Mouse (Mus musculus) midbrain, embryonic 12.5 days (tissue): ENCODE measurements around the gene Smo. TPM values are rescaled to one million over a fixed set of nuclear protein-coding genes. Genes with fewer than 3 reads are reported as not detected.

Experiments
- ATAC-seq: fragments of 200-750 bp; cut with Nextera tagmentation; 2 replicates; pipeline ENCODE4 v1.8.0; 2017; ENCODE audit warnings: low read depth, moderate TSS enrichment, moderate library complexity; ENCODE audit not compliant: low FRiP score
- H3K27ac ChIP-seq: fragments of 300-500 bp; sonication (generic); replicated peaks from 2 replicates; pipeline ENCODE4 v1.5.1; 2016; ENCODE audit warnings: mild to moderate bottlenecking
- H3K27me3 ChIP-seq: fragments of 300-500 bp; sonication (generic); 2 replicates; pipeline ENCODE4 v1.6.1; 2016; ENCODE audit warnings: mild to moderate bottlenecking
- H3K36me3 ChIP-seq: fragments of 300-500 bp; sonication (generic); 2 replicates; pipeline ENCODE4 v1.6.1; 2016
- H3K4me1 ChIP-seq: fragments of 300-500 bp; sonication (generic); 2 replicates; pipeline ENCODE4 v1.6.1; 2016
- H3K4me2 ChIP-seq: fragments of 300-500 bp; sonication (generic); replicated peaks from 2 replicates; pipeline ENCODE4 v1.6.1; 2016; ENCODE audit warnings: mild to moderate bottlenecking, moderate library complexity
- H3K4me3 ChIP-seq: fragments of 300-500 bp; sonication (generic); 2 replicates; pipeline ENCODE4 v1.5.1; 2016; ENCODE audit warnings: mild to moderate bottlenecking
- H3K9ac ChIP-seq: fragments of 300-500 bp; sonication (generic); replicated peaks from 2 replicates; pipeline ENCODE4 v1.6.1; 2016; ENCODE audit warnings: mild to moderate bottlenecking, moderate library complexity
- H3K9me3 ChIP-seq: fragments of 300-500 bp; sonication (generic); 2 replicates; pipeline ENCODE4 v1.6.1; 2016; ENCODE audit warnings: mild to moderate bottlenecking
- WGBS: fragments of 180-500 bp; shearing (Covaris S2); methylation state at CpG from one replicate; pipeline ENCODE4 v1.1.7; 2016; 5-methylcytosine and 5-hydroxymethylcytosine counted together
- polyA plus RNA-seq: library from polyadenylated mRNA; unstranded; fragments of >200 nt; fragmentation: Nextera tagmentation; extraction: Ambion mirVana; gene quantifications from 2 replicates; pipeline ENCODE4 v1.2.1, GENCODE M21; 2016

Gene Smo
- 46.3 and 48.8 TPM in 2 replicates for polyA plus RNA-seq

GRCm38 (mm10) chr6:29735336-29735688 is at the start of gene Smo:
Gene Smo (plus strand): TSS chr6:29735503.
- peak; percentile 97 for ATAC-seq
- WGBS, result 0% methylated on average over 23 of the region's 30 CpGs
- Histone ChIP-seq H3K4me1 (peaks cover 18% of the 10 kb centered on the region), H3K4me3 (peak within 1 kb of the TSS; percentile 63), H3K4me2 (peak within 1 kb of the TSS; percentile 67), H3K27ac (peak within 1 kb of the TSS; percentile 90), H3K36me3 (peaks cover 11% of the 10 kb centered on the region), H3K9ac (peak within 1 kb of the TSS; percentile 91), H3K27me3 (no peaks in the 10 kb centered on the region), H3K9me3 (no peaks in the 10 kb centered on the region)

- H3K27ac ChIP-seq, result no peak overlapping the region
- WGBS, result 79% methylated on average over 4 of the region's 4 CpGs
- H3K4me2 ChIP-seq, result no peak overlapping the region
- no peak overlapping the region for H3K4me3 ChIP-seq
- H3K9ac ChIP-seq, result no peak overlapping the region
- H3K27me3 ChIP-seq, result no peaks in the 10 kb centered on the region
- H3K36me3 ChIP-seq, result no peaks in the 10 kb centered on the region
- H3K9me3 ChIP-seq, result no peaks in the 10 kb centered on the region
- no peaks in the 10 kb centered on the region for H3K4me1 ChIP-seq
- ATAC-seq, result no peak
Measured at GRCm38 (mm10) chr6:29685952-29686351, 49.4 kb upstream of the Smo start.

DNA sequence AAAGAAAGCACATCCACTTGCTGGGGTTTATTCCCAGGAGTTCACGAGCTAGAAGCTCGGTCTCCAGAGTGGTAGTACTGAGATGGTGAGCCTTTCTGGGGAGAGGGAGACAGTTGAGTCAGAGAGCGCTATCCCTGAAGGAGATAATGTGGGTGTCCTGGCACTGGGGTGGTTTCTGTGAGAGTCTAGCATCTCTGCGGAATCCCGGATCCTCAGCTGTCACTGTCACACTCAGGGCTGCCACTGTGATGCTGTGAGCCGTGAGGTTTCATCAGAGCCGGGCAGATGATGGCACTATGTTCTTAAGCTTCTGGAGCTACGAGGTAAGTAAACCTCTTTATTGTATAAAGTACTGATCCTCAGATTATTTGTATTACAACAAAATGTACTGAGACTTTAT is 45.8 kb upstream of the Smo start:
- WGBS, result 77% methylated on average over 8 of the region's 8 CpGs
- no peak for ATAC-seq
- peaks cover 24% of the 10 kb centered on the region for H3K27me3 ChIP-seq

GRCm38 (mm10) chr6:29693953-29694352 is 41.4 kb upstream of the Smo start, which contains the start of gene Tspan33:
Gene Tspan33 (plus strand): TSS chr6:29694222.
- no peaks in the 10 kb centered on the region for H3K36me3 ChIP-seq
- H3K9ac ChIP-seq, result peak within 1 kb of the TSS; percentile 65
- H3K27ac ChIP-seq, result no peak within 1 kb of the TSS
- peaks cover 19% of the 10 kb centered on the region for H3K4me1 ChIP-seq
- H3K9me3 ChIP-seq, result no peaks in the 10 kb centered on the region
- peak within 1 kb of the TSS; percentile 90 for H3K4me2 ChIP-seq
- peaks cover 49% of the 10 kb centered on the region for H3K27me3 ChIP-seq
- ATAC-seq, result peak; percentile 99
- peak within 1 kb of the TSS; percentile 65 for H3K4me3 ChIP-seq
- under 1% methylated on average over 41 of the region's 41 CpGs for WGBS

More for the DNA sequence above, 45.8 kb upstream of the Smo start:
- Histone ChIP-seq H3K4me3 (no peak overlapping the region), H3K27ac (no peak overlapping the region), H3K4me1 (peaks cover 7% of the 10 kb centered on the region; the same call in 1 of the 2 replicates), H3K4me2 (no peak overlapping the region), H3K36me3 (no peaks in the 10 kb centered on the region), H3K9me3 (no peaks in the 10 kb centered on the region), H3K9ac (no peak overlapping the region)

- Histone ChIP-seq H3K36me3 (no peaks in the 10 kb centered on the region), H3K4me1 (peaks cover 19% of the 10 kb centered on the region), H3K9me3 (no peaks in the 10 kb centered on the region), H3K4me2 (peak overlapping the region; percentile 90), H3K27ac (no peak overlapping the region), H3K9ac (peak overlapping the region; percentile 65), H3K4me3 (peak overlapping the region; percentile 65), H3K27me3 (peaks cover 49% of the 10 kb centered on the region)
- 3% methylated on average over 35 of the region's 35 CpGs for WGBS
- ATAC-seq, result peak; percentile 55; the same call in 1 of the 2 replicates
Measured at GRCm38 (mm10) chr6:29694375-29695289, 40.7 kb upstream of the Smo start.

DNA sequence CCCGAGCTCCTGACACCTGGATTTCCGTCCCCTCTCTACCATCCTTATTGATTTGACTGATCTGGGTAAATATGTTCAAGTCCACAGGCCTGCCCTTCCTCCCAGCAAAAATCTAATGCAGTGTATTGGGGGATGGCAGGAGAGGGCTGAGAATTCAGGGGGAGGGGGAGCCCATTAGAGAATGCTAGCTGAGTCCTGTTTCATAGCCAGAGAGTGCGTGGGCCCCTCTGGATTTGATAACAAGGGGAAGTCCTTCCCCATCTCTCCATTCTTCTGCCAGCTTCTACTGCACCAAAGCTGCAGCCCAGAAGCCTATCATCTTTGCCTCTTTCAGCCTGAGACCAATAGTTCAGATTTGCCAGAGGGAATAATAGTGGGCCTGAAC is 40.0 kb upstream of the Smo start:
- H3K4me2 ChIP-seq, result peak overlapping the region; percentile 90
- H3K9me3 ChIP-seq, result no peaks in the 10 kb centered on the region
- peak overlapping the region; percentile 65; the same call in 1 of the 2 replicates for H3K4me3 ChIP-seq
- H3K27me3 ChIP-seq, result peaks cover 49% of the 10 kb centered on the region
- 40% methylated on average over 3 of the region's 3 CpGs for WGBS
- H3K4me1 ChIP-seq, result peaks cover 19% of the 10 kb centered on the region
- H3K36me3 ChIP-seq, result no peaks in the 10 kb centered on the region
- H3K9ac ChIP-seq, result no peak overlapping the region
- no peak for ATAC-seq
- no peak overlapping the region for H3K27ac ChIP-seq

- Histone ChIP-seq H3K4me2 (no peak overlapping the region), H3K4me3 (no peak overlapping the region), H3K4me1 (peaks cover 19% of the 10 kb centered on the region), H3K9ac (no peak overlapping the region), H3K27me3 (peaks cover 49% of the 10 kb centered on the region), H3K9me3 (no peaks in the 10 kb centered on the region), H3K36me3 (no peaks in the 10 kb centered on the region), H3K27ac (no peak overlapping the region)
- ATAC-seq, result no peak
- WGBS, result 70% methylated on average over 7 of the region's 7 CpGs
Measured at GRCm38 (mm10) chr6:29695975-29696374, 39.3 kb upstream of the Smo start.

DNA sequence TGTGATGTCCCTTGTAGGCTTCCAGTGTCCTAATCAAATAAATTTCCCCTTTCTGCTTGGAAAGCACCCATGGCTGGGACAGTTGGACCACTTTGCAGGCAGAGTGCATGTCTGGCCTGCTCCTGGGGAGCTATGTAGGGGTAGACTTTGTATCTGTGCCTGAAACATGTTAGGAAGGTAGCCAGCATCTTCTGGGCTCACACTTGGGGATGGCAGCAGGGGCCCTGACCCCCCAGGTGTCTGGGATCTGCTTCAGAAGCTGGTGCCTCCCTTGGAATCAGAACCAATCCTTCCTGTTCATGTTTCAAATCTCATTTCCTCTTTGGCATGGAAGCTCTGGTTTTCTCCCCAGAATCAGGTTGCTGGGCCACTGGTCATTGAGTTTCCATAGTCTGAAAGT is 38.2 kb upstream of the Smo start:
- H3K4me2 ChIP-seq, result no peak overlapping the region
- H3K4me3 ChIP-seq, result no peak overlapping the region
- H3K27ac ChIP-seq, result 0 out of 2 replicates have a peak overlapping the region, but pooled peaks have one; percentile 10
- H3K9me3 ChIP-seq, result no peaks in the 10 kb centered on the region
- no peak overlapping the region for H3K9ac ChIP-seq
- no peak for ATAC-seq
- H3K4me1 ChIP-seq, result peaks cover 19% of the 10 kb centered on the region
- H3K36me3 ChIP-seq, result no peaks in the 10 kb centered on the region
- peaks cover 38% of the 10 kb centered on the region for H3K27me3 ChIP-seq

DNA sequence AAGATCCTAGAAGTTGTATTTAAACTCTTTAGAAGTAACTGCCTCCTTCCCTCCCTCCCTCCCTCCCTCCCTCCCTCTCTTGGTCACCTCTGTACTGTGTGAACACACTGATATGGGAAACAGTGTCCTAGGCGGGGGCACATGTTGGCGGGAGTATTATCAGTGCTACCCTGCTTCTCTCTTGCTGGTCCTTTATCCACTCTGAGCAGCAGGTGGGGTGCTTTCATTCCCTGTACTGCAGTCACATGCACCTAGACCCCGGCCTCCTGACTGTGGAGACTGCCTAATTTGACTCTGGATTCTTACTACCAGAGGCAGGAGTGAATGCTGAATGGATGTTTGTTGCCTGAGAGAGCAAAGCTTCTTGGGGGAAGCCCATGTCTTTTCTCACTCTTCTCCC is 37.8 kb upstream of the Smo start:
- ATAC-seq, result no peak
- Histone ChIP-seq H3K9ac (no peak overlapping the region), H3K4me2 (no peak overlapping the region), H3K4me3 (no peak overlapping the region), H3K9me3 (no peaks in the 10 kb centered on the region), H3K36me3 (no peaks in the 10 kb centered on the region), H3K27me3 (peaks cover 35% of the 10 kb centered on the region), H3K4me1 (peaks cover 19% of the 10 kb centered on the region), H3K27ac (no peak overlapping the region)
- 38% methylated on average over 3 of the region's 3 CpGs for WGBS

DNA sequence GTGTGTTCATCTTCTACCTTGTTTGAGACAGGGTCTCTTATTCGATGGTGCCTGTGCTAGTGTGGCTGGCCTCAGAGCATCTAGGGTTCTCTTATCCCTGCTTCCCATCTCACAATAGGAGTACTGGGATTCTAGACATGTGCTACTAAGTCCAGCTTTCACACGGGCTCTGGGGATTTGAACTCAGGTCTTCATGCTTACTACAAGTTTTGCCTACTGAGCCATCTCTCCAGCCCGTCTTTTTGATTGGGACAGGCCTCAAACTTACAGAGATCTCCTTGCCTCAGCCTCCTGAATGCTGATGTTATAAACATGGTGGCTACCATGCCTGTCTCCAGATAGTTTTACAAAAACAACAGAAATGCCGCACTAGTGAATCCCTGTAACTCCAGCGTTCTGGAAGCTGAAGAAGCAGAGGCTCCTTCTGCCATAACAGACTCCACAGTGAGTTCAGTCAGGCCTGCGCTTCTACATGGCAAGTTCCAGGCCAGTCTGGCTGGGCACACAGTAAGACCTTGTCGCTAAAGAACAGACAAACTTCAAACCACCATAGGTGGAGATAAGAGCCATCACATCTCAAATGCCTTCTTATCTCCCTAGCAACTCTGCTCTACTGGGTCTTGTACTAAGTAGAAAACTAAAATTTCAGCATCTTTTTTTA is 36.1 kb upstream of the Smo start:
- Histone ChIP-seq H3K36me3 (no peaks in the 10 kb centered on the region), H3K9me3 (no peaks in the 10 kb centered on the region), H3K27ac (no peak overlapping the region), H3K4me2 (no peak overlapping the region), H3K27me3 (peaks cover 25% of the 10 kb centered on the region), H3K9ac (no peak overlapping the region), H3K4me3 (no peak overlapping the region), H3K4me1 (peaks cover 13% of the 10 kb centered on the region)
- 88% methylated on average over 7 of the region's 7 CpGs for WGBS
- no peak for ATAC-seq

DNA sequence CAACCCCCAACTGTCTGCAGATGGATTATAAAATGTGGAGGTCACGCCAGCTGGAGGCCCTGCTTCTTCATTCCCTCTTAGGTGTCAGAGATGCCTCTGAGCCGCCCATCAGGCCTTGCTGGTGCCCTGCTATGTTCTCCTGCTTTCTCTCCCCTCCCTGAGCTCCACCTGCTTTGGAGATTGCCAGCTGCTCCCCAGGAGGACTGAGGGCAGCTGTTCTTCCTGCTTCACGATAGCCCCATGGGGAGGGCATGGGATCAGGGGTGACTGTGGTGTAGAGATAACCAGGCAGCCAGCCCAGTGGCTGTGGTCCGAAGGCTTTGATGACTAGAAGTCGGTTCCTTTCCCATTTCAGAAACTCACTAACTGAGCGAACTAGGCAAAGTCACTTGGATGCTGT is 34.3 kb upstream of the Smo start:
- Histone ChIP-seq H3K36me3 (no peaks in the 10 kb centered on the region), H3K9ac (no peak overlapping the region), H3K27me3 (peaks cover 18% of the 10 kb centered on the region), H3K4me2 (no peak overlapping the region), H3K9me3 (no peaks in the 10 kb centered on the region), H3K4me3 (no peak overlapping the region), H3K4me1 (no peaks in the 10 kb centered on the region), H3K27ac (no peak overlapping the region)
- no peak for ATAC-seq
- 70% methylated on average over 6 of the region's 6 CpGs for WGBS

- H3K4me2 ChIP-seq, result no peak overlapping the region
- H3K9me3 ChIP-seq, result no peaks in the 10 kb centered on the region
- H3K36me3 ChIP-seq, result no peaks in the 10 kb centered on the region
- H3K27me3 ChIP-seq, result peaks cover 15% of the 10 kb centered on the region; the same call in 1 of the 2 replicates
- H3K9ac ChIP-seq, result no peak overlapping the region
- no peak overlapping the region for H3K27ac ChIP-seq
- peaks cover 8% of the 10 kb centered on the region; the same call in 1 of the 2 replicates for H3K4me1 ChIP-seq
- WGBS, result 91% methylated on average over 3 of the region's 3 CpGs
- no peak overlapping the region for H3K4me3 ChIP-seq
- no peak for ATAC-seq
Measured at GRCm38 (mm10) chr6:29702126-29702525, 33.2 kb upstream of the Smo start.
